Mouse (Mus musculus): Measurements from ENCODE around the gene Enpep. TPM values are rescaled to one million over a fixed set of nuclear protein-coding genes. Genes with fewer than 3 reads are reported as not detected.

Gene Enpep
- polyA plus RNA-seq, 1 experiment = not detected

DNA sequence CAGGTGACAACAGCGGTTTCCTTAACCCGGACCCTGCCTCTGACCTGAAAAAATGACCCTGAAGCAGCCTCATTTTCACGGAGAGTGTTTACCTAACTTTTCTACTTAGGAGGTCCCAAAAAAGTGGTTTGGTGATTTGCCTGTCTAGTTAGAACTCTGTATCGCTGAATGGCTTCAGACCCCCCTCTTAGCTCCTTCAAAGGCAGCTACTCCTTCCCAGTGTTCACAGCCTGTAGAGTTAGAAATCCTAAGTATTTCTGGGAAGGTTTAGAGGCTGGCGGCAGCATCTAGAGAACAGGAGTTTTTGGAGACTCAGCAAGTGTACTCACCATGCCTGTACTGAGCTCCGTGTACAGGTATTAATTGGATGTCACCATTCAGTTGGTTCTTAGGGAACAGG lies 105.8 kb downstream of the Enpep start:
- TF ChIP-seq POLR2A (IDR thresholded peaks at IDR 0.05; ENCODE audit: insufficient read depth, low read length) (no peak), CTCF (IDR thresholded peaks at IDR 0.05; ENCODE audit: low read depth, low read length) (no peak), EP300 (IDR thresholded peaks at IDR 0.05; ENCODE audit: insufficient read depth, low read depth, low read length) (no peak)
- no peak overlapping the region for H3K27ac ChIP-seq (ENCODE audit: insufficient read depth, low read length)
- no peak overlapping the region for H3K4me3 ChIP-seq (ENCODE audit: low read depth, low read length)
- H3K9ac ChIP-seq (ENCODE audit: low read depth, poor library complexity, severe bottlenecking) = no peak overlapping the region
- H3K36me3 ChIP-seq (ENCODE audit: control insufficient read depth, insufficient read depth, low read length, poor library complexity, severe bottlenecking) = no peaks in the 10 kb centered on the region
- H3K27me3 ChIP-seq (ENCODE audit: control insufficient read depth, insufficient read depth, low read length, poor library complexity, severe bottlenecking) = peaks cover 25% of the 10 kb centered on the region
- H3K9me3 ChIP-seq (replicated peaks; ENCODE audit: control insufficient read depth, insufficient read depth, low read length, poor library complexity, severe bottlenecking) = no peaks in the 10 kb centered on the region
- no peaks in the 10 kb centered on the region for H3K4me1 ChIP-seq (ENCODE audit: control insufficient read depth, insufficient read depth, low read length)

- no peaks in the 10 kb centered on the region for H3K36me3 ChIP-seq (ENCODE audit: control insufficient read depth, insufficient read depth, low read length, poor library complexity, severe bottlenecking)
These were observed 106.8 kb downstream of the Enpep start for GRCm38 (mm10) chr3:129225577-129226289.

GRCm38 (mm10) chr3:129224806-129225576 lies 107.5 kb downstream of the Enpep start:
- H3K9me3 ChIP-seq (replicated peaks; ENCODE audit: control insufficient read depth, insufficient read depth, low read length, poor library complexity, severe bottlenecking) = no peaks in the 10 kb centered on the region
- TF ChIP-seq POLR2A (IDR thresholded peaks at IDR 0.05; ENCODE audit: insufficient read depth, low read length) = no peak
- no peak for TF ChIP-seq EP300 (IDR thresholded peaks at IDR 0.05; ENCODE audit: insufficient read depth, low read depth, low read length)
- no peak for TF ChIP-seq CTCF (IDR thresholded peaks at IDR 0.05; ENCODE audit: low read depth, low read length)
- H3K27me3 ChIP-seq (ENCODE audit: control insufficient read depth, insufficient read depth, low read length, poor library complexity, severe bottlenecking) = peaks cover 37% of the 10 kb centered on the region
- no peak overlapping the region for H3K27ac ChIP-seq (ENCODE audit: insufficient read depth, low read length)
- H3K4me1 ChIP-seq (ENCODE audit: control insufficient read depth, insufficient read depth, low read length) = no peaks in the 10 kb centered on the region
- no peaks in the 10 kb centered on the region for H3K36me3 ChIP-seq (ENCODE audit: control insufficient read depth, insufficient read depth, low read length, poor library complexity, severe bottlenecking)
- H3K4me3 ChIP-seq (ENCODE audit: low read depth, low read length) = peak overlapping the region; percentile 5
- no peak overlapping the region for H3K9ac ChIP-seq (ENCODE audit: low read depth, poor library complexity, severe bottlenecking)

More at GRCm38 (mm10) chr3:129225577-129226289, 106.8 kb downstream of the Enpep start:
- no peak overlapping the region for H3K9ac ChIP-seq (ENCODE audit: low read depth, poor library complexity, severe bottlenecking)
- H3K9me3 ChIP-seq (replicated peaks; ENCODE audit: control insufficient read depth, insufficient read depth, low read length, poor library complexity, severe bottlenecking) = no peaks in the 10 kb centered on the region
- no peak overlapping the region for H3K4me3 ChIP-seq (ENCODE audit: low read depth, low read length)
- peaks cover 32% of the 10 kb centered on the region for H3K27me3 ChIP-seq (ENCODE audit: control insufficient read depth, insufficient read depth, low read length, poor library complexity, severe bottlenecking)
- no peaks in the 10 kb centered on the region for H3K4me1 ChIP-seq (ENCODE audit: control insufficient read depth, insufficient read depth, low read length)
- H3K27ac ChIP-seq (ENCODE audit: insufficient read depth, low read length) = no peak overlapping the region
- TF ChIP-seq POLR2A (IDR thresholded peaks at IDR 0.05; ENCODE audit: insufficient read depth, low read length) = no peak
- no peak for TF ChIP-seq CTCF (IDR thresholded peaks at IDR 0.05; ENCODE audit: low read depth, low read length)
- TF ChIP-seq EP300 (IDR thresholded peaks at IDR 0.05; ENCODE audit: insufficient read depth, low read depth, low read length) = no peak

DNA sequence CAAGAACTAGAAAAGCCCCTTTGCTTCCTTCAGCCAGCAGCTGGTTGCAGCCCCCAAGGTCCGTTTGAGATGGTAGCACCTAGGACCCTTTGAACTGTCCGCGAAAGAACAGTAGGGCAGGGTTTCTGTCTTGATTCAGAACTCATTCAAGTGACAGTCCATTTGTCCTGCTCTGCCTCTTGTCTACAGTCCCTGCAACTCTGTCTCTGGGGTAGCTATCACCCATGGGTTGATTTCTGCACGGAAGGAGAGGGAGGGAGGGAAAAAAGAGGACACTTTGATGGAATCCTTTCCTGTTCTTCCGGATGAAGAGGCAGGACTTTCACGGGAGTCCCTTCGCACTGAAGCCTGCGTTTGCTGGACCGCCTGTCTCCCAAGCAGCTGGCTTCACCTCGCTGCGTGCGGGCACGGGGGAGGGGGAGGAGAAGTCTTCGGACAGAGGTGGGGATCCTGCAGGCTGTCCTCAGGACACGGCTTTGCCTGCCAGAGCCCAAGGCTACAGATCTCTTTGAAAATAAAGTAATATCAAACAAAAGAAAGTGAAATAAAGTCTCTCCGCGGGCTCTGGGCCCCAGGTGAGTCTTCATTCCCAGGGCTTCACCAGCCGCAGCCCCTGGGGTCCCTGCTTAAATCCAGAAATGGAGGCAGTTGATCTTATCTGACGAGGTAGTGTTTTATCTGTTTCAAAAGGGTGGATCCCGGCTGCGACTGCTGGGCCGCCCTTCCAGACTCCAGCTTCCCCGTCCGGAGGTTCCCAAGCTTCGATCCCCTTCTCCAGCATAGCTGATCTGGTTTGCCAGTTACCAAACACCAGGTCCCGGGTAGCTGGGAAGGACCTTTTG lies 108.3 kb downstream of the Enpep start:
- H3K27me3 ChIP-seq (ENCODE audit: control insufficient read depth, insufficient read depth, low read length, poor library complexity, severe bottlenecking) = peaks cover 41% of the 10 kb centered on the region
- no peak overlapping the region for H3K9ac ChIP-seq (ENCODE audit: low read depth, poor library complexity, severe bottlenecking)
- no peaks in the 10 kb centered on the region for H3K36me3 ChIP-seq (ENCODE audit: control insufficient read depth, insufficient read depth, low read length, poor library complexity, severe bottlenecking)
- peak overlapping the region; percentile 5 for H3K4me3 ChIP-seq (ENCODE audit: low read depth, low read length)
- no peaks in the 10 kb centered on the region for H3K9me3 ChIP-seq (replicated peaks; ENCODE audit: control insufficient read depth, insufficient read depth, low read length, poor library complexity, severe bottlenecking)
- no peak for TF ChIP-seq POLR2A (IDR thresholded peaks at IDR 0.05; ENCODE audit: insufficient read depth, low read length)
- TF ChIP-seq EP300 (IDR thresholded peaks at IDR 0.05; ENCODE audit: insufficient read depth, low read depth, low read length) = no peak
- no peak for TF ChIP-seq CTCF (IDR thresholded peaks at IDR 0.05; ENCODE audit: low read depth, low read length)
- H3K4me1 ChIP-seq (ENCODE audit: control insufficient read depth, insufficient read depth, low read length) = no peaks in the 10 kb centered on the region
- no peak overlapping the region for H3K27ac ChIP-seq (ENCODE audit: insufficient read depth, low read length)

- Histone ChIP-seq H3K9ac (ENCODE audit: low read depth, poor library complexity, severe bottlenecking) (no peak overlapping the region), H3K27me3 (ENCODE audit: control insufficient read depth, insufficient read depth, low read length, poor library complexity, severe bottlenecking) (peaks cover 41% of the 10 kb centered on the region), H3K27ac (ENCODE audit: insufficient read depth, low read length) (no peak overlapping the region), H3K4me3 (ENCODE audit: low read depth, low read length) (no peak overlapping the region), H3K4me1 (ENCODE audit: control insufficient read depth, insufficient read depth, low read length) (no peaks in the 10 kb centered on the region), H3K36me3 (ENCODE audit: control insufficient read depth, insufficient read depth, low read length, poor library complexity, severe bottlenecking) (no peaks in the 10 kb centered on the region), H3K9me3 (replicated peaks; ENCODE audit: control insufficient read depth, insufficient read depth, low read length, poor library complexity, severe bottlenecking) (no peaks in the 10 kb centered on the region)
- TF ChIP-seq POLR2A (IDR thresholded peaks at IDR 0.05; ENCODE audit: insufficient read depth, low read length) (no peak), CTCF (IDR thresholded peaks at IDR 0.05; ENCODE audit: low read depth, low read length) (no peak), EP300 (IDR thresholded peaks at IDR 0.05; ENCODE audit: insufficient read depth, low read depth, low read length) (no peak)
These were observed 109.1 kb downstream of the Enpep start for GRCm38 (mm10) chr3:129223401-129223800.
